Mouse (Mus musculus) fibroblast of lung, adult 2 months (primary cell): ENCODE data around the gene Timeless.
A peak's percentile ranks its signal among the peaks of the same experiment; 100 is the strongest.
"Not testable (repeated sequence)": the region's sequence is repeated elsewhere in the genome, so short reads cannot be mapped to it uniquely, and the experiment has no call there.

Source experiments
- DNase-seq: peaks from one replicate; pipeline ENCODE4 v3.0.0-alpha.2; 2011; ENCODE audit warnings: low read depth

The Timeless gene

GRCm38 (mm10) chr10:128214112-128214511 lies 17.8 kb upstream of the Timeless start:
- DNase-seq, result not testable (repeated sequence)

DNA sequence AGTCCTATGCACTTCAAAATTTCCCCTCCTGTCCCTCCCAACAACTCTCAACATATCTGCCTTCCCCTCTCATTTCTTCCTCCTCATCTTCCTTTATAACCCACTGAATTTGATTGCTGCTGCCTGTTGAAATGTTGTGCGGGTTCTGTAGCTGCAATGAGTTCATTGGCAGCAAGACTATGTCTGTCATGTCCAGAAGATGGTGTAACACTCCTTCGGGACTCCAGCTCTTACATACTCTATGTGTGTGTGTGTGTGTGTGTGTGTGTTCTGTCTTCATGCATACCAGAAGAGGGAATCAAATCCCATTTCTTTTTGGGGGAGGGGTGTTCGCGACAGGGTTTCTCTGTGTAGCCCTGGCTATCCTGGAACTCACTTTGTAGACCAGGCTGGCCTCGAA lies 16.9 kb upstream of the Timeless start:
- DNase-seq, result no peak

DNA sequence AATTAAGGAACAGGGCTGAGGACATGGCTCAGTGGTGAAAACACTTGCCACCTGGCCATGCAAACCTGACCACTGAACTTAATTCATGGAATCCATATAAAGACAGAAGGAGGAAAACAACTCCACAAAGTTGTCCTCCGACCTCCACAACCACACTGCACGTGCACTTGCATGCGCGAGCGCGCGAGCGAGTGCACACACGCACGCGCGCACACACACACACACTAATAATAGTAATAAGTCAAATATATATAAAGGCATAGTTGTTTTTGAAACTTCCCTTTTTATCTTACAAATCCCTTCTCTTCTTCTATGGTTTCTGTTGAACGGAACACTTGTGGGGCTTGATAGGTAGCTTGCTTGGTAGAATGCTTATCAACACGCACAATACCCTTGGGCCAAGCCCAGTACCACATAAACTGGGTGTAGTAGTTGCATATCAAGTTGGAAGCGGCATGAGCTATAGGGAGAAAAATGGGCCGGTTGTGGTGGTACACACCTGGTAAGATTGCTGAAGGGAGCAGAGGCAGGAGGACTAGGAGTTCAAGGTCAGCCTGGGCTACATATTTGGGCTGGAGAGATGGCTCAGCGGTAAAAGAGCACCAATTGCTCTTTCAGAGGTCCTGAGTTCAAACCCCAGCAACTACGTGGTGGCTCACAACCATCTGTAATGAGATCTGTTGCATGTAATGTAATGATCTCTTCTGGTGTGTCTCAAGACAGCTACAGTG lies 13.3 kb upstream of the Timeless start:
- DNase-seq, result no peak

- no peak for DNase-seq
Observed at GRCm38 (mm10) chr10:128221533-128222286, 10.2 kb upstream of the Timeless start.

GRCm38 (mm10) chr10:128225064-128225463 lies 6.8 kb upstream of the Timeless start:
- DNase-seq, result no peak

GRCm38 (mm10) chr10:128225538-128225937 lies 6.3 kb upstream of the Timeless start, which contains the start of gene Mip:
Mip (plus strand) TSS chr10:128225838.
- DNase-seq, result no peak

GRCm38 (mm10) chr10:128227592-128227991 lies 4.3 kb upstream of the Timeless start:
- DNase-seq, result no peak

GRCm38 (mm10) chr10:128228009-128228408 lies 3.9 kb upstream of the Timeless start:
- DNase-seq, result no peak

GRCm38 (mm10) chr10:128230582-128230981 lies 1.3 kb upstream of the Timeless start:
- DNase-seq, result no peak

DNA sequence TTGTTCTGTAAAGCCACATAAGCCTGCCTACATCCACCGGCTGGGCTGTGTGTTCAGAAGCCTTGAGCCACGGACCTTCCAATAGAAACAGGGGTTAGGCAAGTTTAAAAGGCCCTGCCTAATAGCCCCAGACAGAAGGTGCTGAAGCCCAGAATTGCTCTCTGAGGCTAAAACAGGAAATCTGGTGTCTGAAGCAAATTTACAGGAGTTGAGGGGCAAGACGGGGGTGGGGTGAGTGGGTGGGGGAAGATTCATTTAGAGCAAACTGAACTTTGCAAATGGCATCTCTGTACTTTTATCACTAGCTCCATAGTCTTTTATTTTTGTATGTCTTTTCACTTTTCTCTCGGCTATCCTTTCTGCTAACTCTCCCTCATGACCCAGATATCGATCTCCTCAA lies 719 bp upstream of the Timeless start:
- DNase-seq, result no peak

GRCm38 (mm10) chr10:128232420-128232985 lies 638 bp downstream of the Timeless start:
- DNase-seq, result peak; percentile 31

DNA sequence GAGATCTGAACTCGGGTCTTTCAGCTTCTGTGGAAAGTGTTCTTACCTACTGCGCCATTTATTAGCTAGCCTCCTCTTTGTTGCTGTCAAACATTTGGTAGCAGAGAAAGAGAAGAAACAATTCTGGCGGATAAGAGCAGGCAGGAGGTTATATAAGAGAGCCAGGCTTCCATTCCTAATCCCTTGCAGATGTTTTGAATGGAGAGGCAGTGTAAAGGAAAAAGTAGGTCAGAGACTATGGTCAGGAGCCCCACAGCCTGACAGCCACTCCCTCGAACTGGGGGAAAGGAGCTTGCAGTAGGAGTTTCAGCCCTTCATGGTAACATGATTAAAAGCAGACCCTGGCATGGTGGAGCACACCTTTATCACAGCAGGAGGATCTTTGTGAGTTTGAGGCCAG lies 4.5 kb downstream of the Timeless start:
- DNase-seq, result no peak

DNA sequence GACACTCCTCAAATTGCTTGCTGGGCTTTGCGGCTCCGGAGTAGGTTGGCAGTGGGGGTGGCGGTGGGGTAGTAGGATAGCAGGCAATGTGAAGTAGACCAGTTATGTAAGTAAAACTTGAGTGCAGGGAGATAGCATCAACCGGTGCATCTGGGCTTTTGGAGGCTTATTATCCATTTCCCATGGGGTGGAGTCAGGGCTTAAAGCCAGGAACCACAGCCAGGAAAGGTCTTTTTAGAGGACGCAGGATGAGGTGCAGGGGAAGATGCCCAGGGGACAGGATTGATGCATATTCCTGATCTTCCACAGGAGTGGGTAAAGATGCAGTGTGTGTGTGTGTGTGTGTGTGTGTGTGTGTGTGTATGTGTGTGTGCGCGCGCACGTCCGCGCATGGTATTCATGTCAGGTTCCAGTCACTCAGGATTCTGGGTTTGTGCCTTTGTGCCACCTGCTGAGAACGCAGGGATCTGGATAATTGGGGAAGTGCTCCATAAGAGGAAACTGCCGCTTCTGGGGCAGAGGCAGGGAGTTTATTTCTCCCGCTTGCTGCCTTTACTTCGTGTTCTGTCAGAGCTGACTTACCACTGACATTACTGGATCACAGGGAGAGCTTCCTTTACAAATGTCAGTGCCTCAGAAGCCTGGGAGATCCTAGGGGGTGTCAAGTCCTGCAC lies 6.1 kb downstream of the Timeless start:
- no peak for DNase-seq

DNA sequence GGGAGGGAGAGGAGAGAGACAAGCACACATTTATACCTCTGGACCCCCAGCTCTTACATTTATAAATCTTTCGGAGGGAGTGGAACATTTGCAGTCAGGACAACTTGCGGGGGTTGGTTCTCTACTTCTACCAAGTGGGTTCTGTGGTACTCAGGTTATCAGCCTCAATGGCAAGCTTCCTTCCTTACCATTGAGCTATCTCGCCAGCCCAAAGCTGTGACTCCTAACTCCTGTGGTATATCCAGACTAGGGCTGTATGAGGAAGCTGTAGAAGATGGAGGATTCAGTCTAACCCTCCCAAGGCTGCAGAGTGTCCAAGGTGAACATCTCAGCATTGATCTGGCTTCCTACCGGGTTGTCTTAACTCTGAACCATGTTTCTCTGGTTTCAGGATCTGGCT lies 7.3 kb downstream of the Timeless start:
- no peak for DNase-seq

DNA sequence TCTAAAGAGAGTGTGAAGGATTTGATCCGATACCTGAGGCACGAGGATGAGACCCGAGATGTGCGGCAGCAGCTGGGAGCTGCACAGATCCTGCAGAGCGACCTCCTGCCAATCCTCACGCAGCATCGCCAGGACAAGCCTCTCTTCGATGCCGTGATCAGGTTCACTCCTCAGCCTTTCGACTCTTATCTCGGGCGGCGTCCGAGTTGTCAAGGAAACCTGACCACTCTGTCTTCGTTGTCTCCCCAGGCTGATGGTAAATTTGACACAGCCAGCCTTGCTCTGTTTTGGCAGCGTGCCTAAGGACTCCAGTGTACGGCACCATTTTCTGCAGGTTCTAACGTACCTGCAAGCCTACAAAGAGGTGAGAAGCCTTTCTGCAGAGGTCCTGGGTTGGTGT lies 8.3 kb downstream of the Timeless start:
- DNase-seq, result no peak

DNA sequence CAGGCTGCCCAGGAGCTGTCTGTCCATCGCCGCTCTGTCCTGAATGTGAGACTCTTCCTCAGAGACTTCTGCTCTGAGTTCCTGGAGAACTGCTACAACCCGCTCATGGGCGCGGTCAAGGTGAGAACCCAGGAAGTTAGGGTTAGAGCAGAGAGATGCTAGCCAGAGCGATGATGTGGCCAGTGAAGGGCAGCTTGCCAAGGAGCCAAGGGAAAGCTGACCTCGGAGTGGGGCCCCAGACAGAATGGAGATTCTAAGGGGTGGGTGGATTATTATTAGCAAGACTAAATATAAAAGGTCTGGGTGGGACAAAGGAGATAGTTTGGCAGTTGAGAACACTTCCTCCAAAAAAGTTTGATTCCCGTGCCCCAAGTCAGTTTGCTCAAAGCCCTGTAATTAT lies 11.4 kb downstream of the Timeless start:
- DNase-seq, result no peak

- DNase-seq, result no peak
Observed at GRCm38 (mm10) chr10:128244121-128244520, 12.3 kb downstream of the Timeless start.

DNA sequence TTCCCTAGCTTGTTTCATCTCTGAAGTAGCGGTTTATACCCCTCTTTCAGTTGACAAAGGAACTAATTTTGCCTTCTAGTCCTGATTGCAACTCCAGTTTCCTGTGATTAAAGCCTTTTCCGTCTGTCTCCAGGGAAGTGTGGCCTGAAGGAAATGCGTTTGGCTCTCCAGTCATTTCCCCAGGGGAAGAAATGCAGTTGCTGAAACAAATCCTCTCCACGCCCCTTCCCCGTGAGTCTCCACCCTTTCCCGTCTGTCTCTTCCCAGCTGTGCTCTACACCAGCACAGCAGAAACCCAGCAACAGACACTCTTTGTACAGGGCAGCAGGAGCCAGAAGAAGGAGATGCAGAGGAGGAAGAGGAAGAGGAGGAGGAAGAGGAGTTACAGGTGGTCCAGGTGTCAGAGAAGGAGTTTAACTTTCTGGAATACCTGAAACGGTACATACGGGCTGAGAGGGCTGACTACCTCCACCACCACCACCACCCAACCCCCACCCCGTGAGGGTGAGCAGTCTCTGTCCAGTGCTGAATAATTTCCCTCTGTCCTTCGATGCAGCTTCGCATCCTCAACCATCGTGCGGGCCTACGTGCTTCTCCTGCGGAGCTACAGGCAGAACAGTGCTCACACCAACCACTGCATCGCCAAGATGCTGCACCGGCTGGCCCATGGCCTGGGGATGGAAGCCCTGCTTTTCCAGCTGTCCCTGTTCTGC lies 15.3 kb downstream of the Timeless start:
- no peak for DNase-seq

DNA sequence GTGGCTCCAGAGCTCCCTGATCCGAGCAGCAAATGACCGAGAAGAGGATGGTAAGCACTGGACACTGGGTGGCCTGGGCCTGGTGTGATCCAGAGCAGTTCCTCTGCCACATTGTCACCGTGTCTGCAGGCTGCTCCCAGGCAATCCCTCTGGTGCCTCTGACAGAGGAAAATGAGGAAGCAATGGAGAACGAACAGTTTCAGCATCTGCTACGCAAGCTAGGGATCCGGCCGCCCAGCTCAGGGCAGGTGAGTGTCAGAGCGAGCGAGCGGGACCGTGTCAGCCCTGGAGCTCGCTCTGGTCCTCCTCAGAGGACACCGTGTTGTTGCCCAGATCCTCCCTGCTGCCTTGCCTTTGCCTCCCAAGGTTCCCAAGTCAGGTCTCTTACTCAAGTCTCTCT lies 18.7 kb downstream of the Timeless start:
- DNase-seq, result no peak

DNA sequence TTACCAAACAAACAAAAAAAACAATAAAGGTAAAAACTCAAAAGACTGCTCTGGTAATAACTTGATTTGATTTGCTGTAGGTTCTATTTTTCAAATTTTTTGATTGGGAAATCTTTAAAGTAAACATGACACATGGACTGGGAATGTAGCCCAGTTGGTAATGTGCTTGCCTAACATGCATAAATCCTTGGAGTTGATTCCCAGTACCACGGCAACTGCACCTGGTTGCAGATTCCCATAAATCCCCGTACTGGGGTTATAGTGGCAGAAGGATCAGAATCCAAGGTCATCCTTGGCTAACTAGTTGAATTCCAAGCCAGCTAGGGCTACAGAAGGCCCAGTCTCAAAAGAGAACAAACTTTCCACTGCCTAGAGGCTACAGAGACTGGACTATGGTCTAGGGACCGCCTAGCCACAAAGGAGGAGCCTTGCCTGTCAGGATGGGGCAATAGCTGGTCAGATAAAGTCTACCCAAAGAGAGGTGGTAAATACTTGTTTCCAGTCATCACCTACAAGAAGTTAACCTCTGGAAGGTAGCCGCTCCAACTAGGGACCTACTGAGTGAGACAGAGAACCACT lies 21.9 kb downstream of the Timeless start, which contains the start of gene Apon:
Apon (plus strand) TSS at position 420 of the 579 bp plus-strand sequence.
- DNase-seq, result peak; percentile 69

DNA sequence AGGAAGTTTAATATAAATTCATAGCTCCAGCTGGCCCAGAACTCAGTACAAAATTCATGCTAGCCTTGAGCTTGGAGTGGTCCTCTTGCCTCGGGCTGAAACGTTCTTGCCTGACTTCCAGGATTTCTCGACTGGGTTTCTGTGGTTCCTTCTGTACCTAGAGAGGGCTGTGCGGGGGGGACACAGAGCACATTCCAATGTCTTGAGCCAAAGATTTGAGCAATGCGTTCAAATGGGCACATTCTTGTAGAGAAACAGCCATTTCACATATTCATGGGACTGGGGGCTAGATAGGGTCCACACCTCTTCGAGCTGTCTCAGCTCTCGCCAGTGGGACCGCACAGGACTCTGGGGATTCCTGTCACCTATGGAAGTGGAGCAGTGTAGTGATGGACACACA lies 24.1 kb downstream of the Timeless start:
- DNase-seq, result no peak
